Mouse (Mus musculus) layer of hippocampus, adult 2 months (tissue): ENCODE measurements at regions not wholly inside any gene's neighbourhood (a gene's known extent, or its start where the extent isn't known, plus 50 kb on each side); places are given as distances from the start of the nearest gene placed in this dataset.

Source experiments
- DNase-seq, 2 experiments: peaks; one replicate each; pipeline ENCODE4 v3.0.0; 2022; ENCODE audit warnings: low spot score in 2 of 2
- H3K27ac ChIP-seq: fragments of 200-600 bp; 2 replicates; pipeline ENCODE4 v1.8.1; 2022
- H3K4me3 ChIP-seq: fragments of 200-600 bp; 2 replicates; pipeline ENCODE4 v1.8.1; 2022; ENCODE audit warnings: mild to moderate bottlenecking
- CTCF ChIP-seq: fragments of 200-600 bp; conservative IDR thresholded peaks from 2 replicates; pipeline ENCODE4 v1.8.1; 2022; ENCODE audit warnings: antibody characterized with exemption, mild to moderate bottlenecking, moderate library complexity

- H3K27ac ChIP-seq, result no peak overlapping the region
- no peak for DNase-seq
- no peak for TF ChIP-seq CTCF
Observed at GRCm38 (mm10) chr8:26226612-26227528, 107.5 kb downstream of the Gm45692 start.

GRCm38 (mm10) chr8:26227529-26227895 lies 108.2 kb downstream of the Gm45692 start:
- no peak overlapping the region for H3K27ac ChIP-seq
- no peak for TF ChIP-seq CTCF
- no peak overlapping the region for H3K4me3 ChIP-seq
- DNase-seq, result no peak

More at GRCm38 (mm10) chr8:26226612-26227528, 107.5 kb downstream of the Gm45692 start:
- H3K4me3 ChIP-seq, result no peak overlapping the region

GRCm38 (mm10) chr8:26229548-26229947 lies 110.2 kb downstream of the Gm45692 start:
- no peak for DNase-seq
- Histone ChIP-seq H3K4me3 (no peak overlapping the region), H3K27ac (no peak overlapping the region)
- no peak for TF ChIP-seq CTCF

GRCm38 (mm10) chr8:26239075-26239474 lies 119.7 kb downstream of the Gm45692 start:
- no peak for DNase-seq
- TF ChIP-seq CTCF, result no peak
- Histone ChIP-seq H3K4me3 (no peak overlapping the region), H3K27ac (no peak overlapping the region)

- no peak overlapping the region for H3K4me3 ChIP-seq
- DNase-seq, result no peak
- no peak overlapping the region for H3K27ac ChIP-seq
- no peak for TF ChIP-seq CTCF
Observed at GRCm38 (mm10) chr8:26239604-26240003, 120.3 kb downstream of the Gm45692 start.

- H3K27ac ChIP-seq, result no peak overlapping the region
- DNase-seq, result no peak
- no peak for TF ChIP-seq CTCF
- no peak overlapping the region for H3K4me3 ChIP-seq
Observed at GRCm38 (mm10) chr8:26243743-26244142, 124.4 kb downstream of the Gm45692 start.

GRCm38 (mm10) chr8:26244308-26244707 lies 125.0 kb downstream of the Gm45692 start:
- Histone ChIP-seq H3K4me3 (no peak overlapping the region), H3K27ac (no peak overlapping the region)
- TF ChIP-seq CTCF, result no peak
- DNase-seq, result no peak

- TF ChIP-seq CTCF, result no peak
- H3K4me3 ChIP-seq, result no peak overlapping the region
- no peak for DNase-seq
- no peak overlapping the region for H3K27ac ChIP-seq
Observed at GRCm38 (mm10) chr8:26255191-26255669, 135.9 kb downstream of the Gm45692 start.

GRCm38 (mm10) chr8:26260294-26260693 lies 141.0 kb downstream of the Gm45692 start:
- TF ChIP-seq CTCF, result no peak
- Histone ChIP-seq H3K27ac (no peak overlapping the region), H3K4me3 (no peak overlapping the region)
- DNase-seq, result no peak

- Histone ChIP-seq H3K27ac (no peak overlapping the region), H3K4me3 (no peak overlapping the region)
- no peak for TF ChIP-seq CTCF
- no peak for DNase-seq
Observed at GRCm38 (mm10) chr8:26262536-26262935, 143.2 kb downstream of the Gm45692 start.

GRCm38 (mm10) chr8:26264869-26265321 lies 145.6 kb downstream of the Gm45692 start:
- TF ChIP-seq CTCF, result no peak
- DNase-seq, result no peak
- Histone ChIP-seq H3K4me3 (no peak overlapping the region), H3K27ac (no peak overlapping the region)

GRCm38 (mm10) chr8:26265366-26265765 lies 146.0 kb downstream of the Gm45692 start:
- Histone ChIP-seq H3K27ac (no peak overlapping the region), H3K4me3 (no peak overlapping the region)
- no peak for DNase-seq
- TF ChIP-seq CTCF, result no peak

- TF ChIP-seq CTCF, result no peak
- Histone ChIP-seq H3K4me3 (no peak overlapping the region), H3K27ac (no peak overlapping the region)
- no peak for DNase-seq
Observed at GRCm38 (mm10) chr8:26266384-26266783, 147.1 kb downstream of the Gm45692 start.

GRCm38 (mm10) chr8:26267569-26267968 lies 148.2 kb downstream of the Gm45692 start:
- Histone ChIP-seq H3K4me3 (no peak overlapping the region), H3K27ac (no peak overlapping the region)
- TF ChIP-seq CTCF, result no peak

More at GRCm38 (mm10) chr8:26267569-26267968, 148.2 kb downstream of the Gm45692 start:
- no peak for DNase-seq
